Mouse (Mus musculus) gastrocnemius, adult 2 months (tissue): ENCODE results near the gene Klhl23. TPM values are rescaled to one million over a fixed set of nuclear protein-coding genes. Genes with fewer than 3 reads are reported as not detected.
A peak's percentile ranks its signal among the peaks of the same experiment; 100 is the strongest.

Source experiments
- DNase-seq: peaks from one replicate; pipeline ENCODE4 v3.0.0; 2022
- H3K27ac ChIP-seq: fragments of 200-600 bp; 2 replicates; pipeline ENCODE4 v1.8.1; 2022; ENCODE audit warnings: mild to moderate bottlenecking
- H3K4me3 ChIP-seq: fragments of 200-600 bp; 2 replicates; pipeline ENCODE4 v1.8.1; 2022; ENCODE audit warnings: mild to moderate bottlenecking, moderate library complexity
- CTCF ChIP-seq: fragments of 200-600 bp; IDR thresholded peaks from 2 replicates; pipeline ENCODE4 v1.8.1; 2022; ENCODE audit warnings: antibody characterized with exemption, mild to moderate bottlenecking, moderate library complexity
- intact Hi-C: fragments of 180-260 bp; cut with DNase I; formaldehyde crosslinking; loops from one replicate; pipeline ENCODE4 v1.15.1; 2025
- total RNA-seq, 2 experiments: library from RNA; stranded (reverse); gene quantifications; 2 replicates each; pipeline ENCODE4 v1.2.3; 2021

Klhl23 gene
- total RNA-seq, 2 experiments from 2014 or later: 13.4 to 15.6 TPM

DNA sequence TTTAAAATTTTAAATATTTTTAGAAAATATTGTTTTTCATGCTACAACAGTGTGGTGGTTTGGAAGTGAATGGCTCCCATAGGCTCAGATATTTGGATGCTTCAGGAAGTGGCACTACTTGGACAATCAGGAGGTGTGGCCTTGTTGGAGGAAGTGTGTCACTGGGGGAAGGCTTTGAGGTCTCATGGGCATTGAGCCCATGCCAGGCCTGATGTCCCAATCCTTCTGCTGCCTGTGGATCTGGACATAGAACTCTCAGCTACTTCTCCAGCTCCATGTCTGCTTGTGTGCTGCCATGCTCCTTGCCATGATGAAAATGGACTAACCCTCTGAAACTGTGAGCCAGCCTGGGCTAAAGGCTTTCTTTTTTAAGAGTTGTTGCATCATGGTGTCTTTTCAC, 17.0 kb downstream of the Klhl23 start:
- DNase-seq: no peak
- no peak overlapping the region for H3K4me3 ChIP-seq
- intact Hi-C loops: no loop called here
- no peak for TF ChIP-seq CTCF
- H3K27ac ChIP-seq: no peak overlapping the region

DNA sequence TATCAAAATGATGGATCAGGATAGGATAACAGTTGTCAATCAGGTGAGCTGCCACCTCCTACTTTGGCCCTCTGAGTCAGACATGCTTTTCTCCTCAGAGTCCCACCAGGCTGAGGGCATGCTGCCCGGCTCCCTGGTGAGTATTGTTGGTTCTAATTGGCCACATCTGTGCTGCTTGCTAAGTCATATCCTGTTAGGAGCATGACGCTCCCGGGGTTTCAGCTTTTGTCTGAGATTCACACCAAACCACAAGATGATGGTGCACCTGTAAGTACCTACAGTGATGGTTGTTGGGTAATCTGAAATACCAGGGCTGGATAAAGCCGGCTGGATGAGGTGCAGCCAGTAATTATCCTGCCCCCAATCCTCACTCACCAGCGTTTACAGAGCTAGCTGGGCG, 18.5 kb downstream of the Klhl23 start:
- DNase-seq: no peak
- intact Hi-C loops: no loop called here

DNA sequence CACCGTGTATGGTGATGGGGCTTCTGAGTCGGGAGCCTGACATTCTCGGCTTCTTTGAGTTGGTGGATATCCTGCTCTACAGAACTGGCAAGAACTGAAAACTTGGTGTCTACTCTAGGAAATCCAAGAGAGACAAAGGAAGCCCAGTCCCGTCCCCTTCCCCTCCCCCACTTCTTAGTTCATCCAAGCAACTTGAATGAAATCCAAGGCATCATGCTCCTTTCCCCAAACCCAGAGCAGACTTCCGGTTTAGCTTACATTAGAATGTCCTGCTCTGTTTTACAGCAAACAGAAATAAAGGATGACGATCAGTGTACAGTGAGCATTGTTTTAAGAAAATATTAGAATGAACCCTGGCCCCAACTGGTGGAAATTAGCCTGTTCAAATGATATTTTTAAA, 27.5 kb downstream of the Klhl23 start:
- intact Hi-C loops: no loop called here
- no peak for DNase-seq
- Histone ChIP-seq H3K4me3 (no peak overlapping the region), H3K27ac (no peak overlapping the region)
- no peak for TF ChIP-seq CTCF

More for the DNA sequence above, 18.5 kb downstream of the Klhl23 start:
- no peak for TF ChIP-seq CTCF
- Histone ChIP-seq H3K27ac (no peak overlapping the region), H3K4me3 (no peak overlapping the region)

DNA sequence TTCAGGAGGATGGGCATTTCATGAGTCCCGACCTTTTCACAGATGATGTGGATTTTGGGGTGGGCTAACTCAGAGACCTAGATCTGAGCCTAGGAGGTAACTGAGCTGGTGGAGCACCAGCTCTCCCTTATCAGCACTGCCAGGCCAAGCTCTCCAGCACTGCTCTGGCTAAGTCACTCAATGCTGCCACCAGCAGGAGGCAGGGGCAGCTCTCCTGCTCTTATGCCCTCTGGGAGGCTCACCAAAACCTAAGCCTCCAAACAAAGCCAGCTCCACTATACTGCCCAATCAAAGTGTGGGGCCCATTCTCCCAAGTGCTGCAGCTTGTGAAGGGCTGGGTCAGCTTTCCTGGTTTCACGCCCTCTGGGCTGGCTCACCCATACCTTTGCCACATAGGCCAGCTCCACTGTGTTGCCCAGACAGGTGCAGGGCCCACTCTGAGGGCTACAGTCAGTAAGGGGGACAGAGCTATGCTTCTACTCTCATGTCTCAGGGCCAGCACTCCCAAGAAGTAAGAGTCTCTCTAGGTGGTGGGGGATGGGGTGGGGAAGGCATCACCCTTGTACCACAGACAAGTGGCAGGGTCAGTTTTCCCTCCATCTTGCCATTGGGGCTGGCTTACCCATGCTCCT, 29.8 kb downstream of the Klhl23 start:
- no peak overlapping the region for H3K27ac ChIP-seq
- intact Hi-C loops: no loop called here

DNA sequence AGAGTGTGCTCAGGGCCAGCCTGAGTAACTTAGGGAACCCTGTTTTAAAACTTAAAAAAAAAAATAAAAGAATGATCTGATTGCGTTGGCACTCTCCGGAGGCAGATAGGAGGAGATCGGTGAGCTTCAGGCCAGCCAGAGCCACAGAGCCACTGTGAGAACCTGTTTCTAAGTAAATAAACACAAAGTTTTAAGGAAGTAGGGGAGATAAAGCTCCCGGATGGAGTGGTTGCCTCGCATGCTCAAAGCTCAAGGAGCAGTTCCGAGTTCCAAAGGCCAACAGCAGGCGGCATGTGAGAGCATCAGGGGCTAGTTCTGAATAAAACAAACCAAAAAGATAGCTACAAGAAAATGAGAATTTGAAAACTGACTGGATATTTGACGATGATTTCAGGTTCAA, 34.6 kb downstream of the Klhl23 start:
- no peak for DNase-seq
- H3K27ac ChIP-seq: no peak overlapping the region
- no peak overlapping the region for H3K4me3 ChIP-seq
- intact Hi-C loops: no loop called here
- TF ChIP-seq CTCF: no peak

More for the DNA sequence above, 29.8 kb downstream of the Klhl23 start:
- DNase-seq: no peak
- TF ChIP-seq CTCF: no peak
- no peak overlapping the region for H3K4me3 ChIP-seq

DNA sequence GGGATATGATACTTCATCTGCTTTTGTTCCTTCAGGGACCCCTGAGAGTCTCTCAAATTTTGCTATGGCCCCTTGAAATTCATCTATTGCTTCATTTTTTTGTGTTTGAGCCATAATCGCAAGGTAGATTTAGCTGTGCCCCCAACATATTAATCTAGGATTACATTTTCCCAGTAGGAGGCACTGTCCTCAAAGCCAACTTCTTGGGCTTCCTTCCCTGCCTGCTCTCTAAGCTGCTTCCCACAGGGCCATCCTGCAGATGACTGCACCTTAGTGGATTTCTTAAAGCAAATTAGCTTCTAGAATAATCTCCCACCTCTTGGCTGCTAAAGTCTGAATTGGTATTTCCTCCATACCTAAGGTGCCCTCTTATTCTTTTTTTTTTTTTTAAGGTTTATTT, 36.1 kb downstream of the Klhl23 start:
- intact Hi-C loops: no loop called here
- peak; percentile 40 for TF ChIP-seq CTCF
- DNase-seq: no peak
- Histone ChIP-seq H3K27ac (no peak overlapping the region), H3K4me3 (no peak overlapping the region)

DNA sequence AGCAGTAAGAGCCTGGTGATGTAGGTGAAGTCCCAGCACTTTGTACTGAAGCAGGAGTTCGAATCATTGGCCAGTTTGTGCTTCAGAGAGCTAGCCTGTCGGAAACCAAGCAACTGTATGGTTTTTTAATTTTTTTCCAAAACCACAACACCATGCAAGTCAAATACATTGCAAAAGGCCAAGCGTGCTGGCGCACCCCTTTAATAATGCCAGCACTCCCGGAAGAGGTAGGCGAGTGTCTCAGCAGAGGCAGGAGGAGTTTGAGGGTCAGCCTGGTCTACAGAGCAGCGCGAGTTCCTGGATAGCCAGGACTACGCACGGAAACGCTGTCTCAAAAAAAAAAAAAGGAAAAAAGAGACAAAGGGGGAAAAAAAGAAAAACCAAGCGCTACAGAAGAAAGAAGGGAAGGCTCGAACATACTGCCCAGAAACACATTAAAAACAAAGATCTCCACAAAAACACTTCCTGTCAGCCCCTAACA, 39.3 kb downstream of the Klhl23 start:
- Histone ChIP-seq H3K4me3 (peak overlapping the region; percentile 90), H3K27ac (peak overlapping the region; percentile 92)
- intact Hi-C loops: loop anchor here (5.0 kb wide), 1 partner anchor 59 kb away; no protein-coding TSS in a partner anchor
- no peak for TF ChIP-seq CTCF
- DNase-seq: peak; percentile 30

DNA sequence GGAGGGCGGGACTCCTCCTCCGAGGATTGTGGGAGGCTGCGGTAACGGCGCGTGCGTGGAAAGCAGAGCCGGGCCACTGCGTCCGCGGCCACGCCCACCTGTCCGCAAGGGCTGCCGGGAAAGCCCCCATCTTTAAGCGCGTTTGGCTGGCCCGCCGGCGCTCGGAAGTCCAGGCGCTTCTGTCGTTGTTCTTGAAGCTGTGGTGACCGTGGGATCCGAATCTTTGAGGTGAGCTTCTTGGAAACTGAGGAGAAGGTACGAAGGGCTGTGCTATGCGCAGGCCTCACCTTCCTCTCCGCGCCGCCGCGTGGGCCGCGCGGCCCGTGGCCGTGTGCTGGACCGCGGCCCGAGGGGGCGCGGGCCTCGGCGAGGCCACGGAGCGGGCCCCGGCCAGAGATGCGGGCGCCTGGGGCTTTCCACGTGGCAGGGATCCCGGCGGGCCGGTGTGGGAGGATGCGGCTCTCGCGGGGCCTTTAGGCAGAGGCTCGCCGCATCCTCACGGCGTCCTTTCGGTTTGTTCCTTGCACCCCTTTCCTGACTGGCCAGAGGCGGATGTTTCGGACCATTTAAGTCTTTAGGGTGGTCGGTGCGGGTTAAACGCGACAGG, 39.8 kb downstream of the Klhl23 start, which contains the start of gene Ssb:
Ssb (plus strand) TSS at position 78 of the 607 bp plus-strand sequence.
- no peak for TF ChIP-seq CTCF
- peak; percentile 96 for DNase-seq

DNA sequence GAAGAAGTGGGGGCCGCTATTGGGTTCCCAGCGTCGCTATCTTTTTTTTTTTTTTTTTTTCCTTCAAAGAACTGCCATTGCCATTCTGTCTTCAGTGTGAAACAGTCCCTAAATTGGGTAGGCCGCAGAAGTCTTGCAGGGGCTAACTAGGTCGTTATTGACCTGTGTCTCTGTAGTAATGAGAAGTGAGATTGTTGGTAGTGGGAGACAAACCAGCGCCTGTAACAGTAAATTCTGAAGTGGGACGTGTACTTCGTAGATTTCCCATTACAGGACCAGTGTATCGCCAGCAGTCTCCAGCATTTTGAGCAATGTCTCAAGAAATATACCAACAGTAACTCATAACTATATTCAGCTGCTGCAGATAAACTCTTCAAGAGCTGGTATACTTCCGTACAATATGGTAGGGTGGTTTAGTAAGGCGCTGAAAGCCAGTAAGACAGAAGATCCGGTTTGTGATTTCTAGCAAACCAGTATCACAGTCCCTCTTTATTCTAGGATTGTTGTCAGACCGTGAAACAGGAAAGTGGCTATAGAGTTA, 40.4 kb downstream of the Klhl23 start:
- intact Hi-C loops: loop anchor here (5.0 kb wide), 1 partner anchor 60 kb away; no protein-coding TSS in a partner anchor
- Histone ChIP-seq H3K4me3 (peak overlapping the region; percentile 90), H3K27ac (peak overlapping the region; percentile 92)
- TF ChIP-seq CTCF: no peak
- no peak for DNase-seq

More for the DNA sequence above, 39.8 kb downstream of the Klhl23 start, which contains the start of gene Ssb:
- H3K4me3 ChIP-seq: peak within 1 kb of the TSS; percentile 90
- intact Hi-C loops: loop anchor here (5.0 kb wide), 1 partner anchor 59 kb away; no protein-coding TSS in a partner anchor
- H3K27ac ChIP-seq: peak within 1 kb of the TSS; percentile 92

DNA sequence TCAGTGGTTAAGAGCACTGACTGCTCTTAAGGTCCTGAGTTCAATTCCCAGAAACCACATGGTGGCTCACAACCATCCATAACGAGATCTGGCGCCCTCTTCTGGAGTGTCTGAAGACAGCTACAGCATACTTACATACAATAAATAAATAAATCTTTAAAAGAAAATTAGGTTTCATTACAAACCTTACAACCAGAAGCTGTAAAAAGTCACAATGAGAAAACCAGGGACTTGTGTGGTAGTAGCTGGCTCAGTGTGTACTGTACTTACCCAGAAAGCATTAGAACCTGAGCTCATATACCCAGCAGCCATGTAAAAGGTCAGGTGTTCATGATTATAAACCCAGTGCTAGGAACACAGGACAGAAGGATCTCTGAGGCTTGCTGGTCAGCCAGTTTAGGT, 62.2 kb downstream of the Klhl23 start:
- no peak for DNase-seq
- H3K4me3 ChIP-seq: no peak overlapping the region
- intact Hi-C loops: loop anchor here (5.0 kb wide), 1 partner anchor 82 kb away; no protein-coding TSS in a partner anchor
- H3K27ac ChIP-seq: no peak overlapping the region
- peak; percentile 29; the same call in 1 of the 2 replicates for TF ChIP-seq CTCF

DNA sequence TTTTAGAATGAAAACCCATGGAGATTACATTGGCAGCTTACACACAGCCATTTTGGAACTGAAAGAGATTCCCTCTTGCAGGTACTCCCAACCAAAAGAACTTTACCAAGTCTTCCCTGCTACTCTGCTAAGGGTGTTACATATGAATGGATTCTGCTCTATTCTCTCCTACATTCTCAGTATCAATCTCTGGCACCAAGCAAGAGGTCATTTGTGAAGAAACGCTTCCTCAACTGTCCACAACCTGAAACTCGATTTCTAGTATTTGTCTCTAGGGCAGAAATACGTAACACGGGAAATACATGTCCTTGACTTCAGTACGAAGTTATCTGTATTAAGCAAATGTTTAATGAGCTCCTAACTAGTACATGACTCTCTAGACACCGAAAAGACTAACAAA, 62.8 kb downstream of the Klhl23 start:
- DNase-seq: no peak
- Histone ChIP-seq H3K4me3 (peak overlapping the region; percentile 90), H3K27ac (peak overlapping the region; percentile 83; the same call in 1 of the 2 replicates)
- TF ChIP-seq CTCF: no peak
- intact Hi-C loops: loop anchor here (5.0 kb wide), 1 partner anchor 82 kb away; no protein-coding TSS in a partner anchor

DNA sequence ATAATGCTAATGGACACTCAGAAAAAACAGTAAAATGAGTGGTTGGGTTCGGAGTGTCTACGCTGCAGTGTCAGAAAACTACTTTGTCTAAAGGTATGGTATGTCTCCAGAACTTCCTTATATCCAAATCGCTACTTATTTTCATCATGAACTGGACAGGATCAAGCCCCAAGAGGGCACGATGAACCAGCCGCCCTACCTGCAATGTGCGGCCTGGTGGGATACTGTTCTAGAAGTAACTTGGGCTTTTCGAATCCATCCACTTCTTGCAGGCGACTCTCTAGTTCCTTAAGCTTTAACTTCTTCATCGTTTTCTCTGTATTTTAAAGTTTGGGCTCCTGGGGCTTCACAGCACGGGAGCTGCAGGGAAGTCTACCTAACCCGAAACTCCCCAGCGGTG, 63.3 kb downstream of the Klhl23 start:
- Histone ChIP-seq H3K27ac (peak overlapping the region; percentile 83), H3K4me3 (peak overlapping the region; percentile 90)
- no peak for TF ChIP-seq CTCF
- intact Hi-C loops: no loop called here
- no peak for DNase-seq
